Mouse (Mus musculus) stomach, postnatal 0 days (tissue): ENCODE data around the gene Sgk1.

Experiments used
- CTCF ChIP-seq: IDR thresholded peaks from 2 replicates; pipeline ENCODE4 v1.5.1; 2016; ENCODE audit warnings: antibody characterized with exemption, low read depth, mild to moderate bottlenecking, moderate library complexity
- EP300 ChIP-seq: optimal IDR thresholded peaks from 2 replicates; pipeline ENCODE3; 2016; ENCODE audit warnings: antibody characterized with exemption

DNA sequence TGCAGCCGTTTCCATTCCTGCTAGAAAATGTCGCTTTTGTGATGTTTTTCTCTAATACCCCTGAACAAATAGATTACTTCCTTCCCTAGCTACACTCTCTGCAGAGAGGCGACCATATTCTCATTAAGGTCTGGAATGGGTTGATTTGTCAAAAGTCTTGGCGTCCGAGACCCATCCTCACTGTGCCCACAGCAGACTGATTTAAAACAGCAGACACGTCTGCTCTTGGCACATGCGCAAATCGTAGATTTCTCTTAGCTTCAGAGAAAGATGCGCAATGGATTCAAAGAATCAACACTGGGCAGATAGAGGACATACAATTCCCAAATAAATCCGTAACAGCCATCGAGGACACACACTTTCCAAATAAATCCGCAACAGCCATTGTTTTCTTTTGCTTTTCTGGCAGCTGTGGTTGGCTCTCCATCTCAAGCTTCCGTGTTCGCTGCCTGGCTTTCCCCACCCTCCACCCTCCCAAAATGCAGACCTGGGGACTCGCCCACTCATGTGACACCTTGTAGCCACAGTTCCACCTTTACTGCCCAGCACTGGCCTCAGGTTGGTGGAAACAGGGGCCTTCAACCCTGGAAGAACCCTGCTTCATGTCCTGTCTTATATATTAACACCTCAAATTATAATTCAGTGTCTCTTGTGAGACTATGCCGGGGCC lies 42.2 kb downstream of the Sgk1 start:
- TF ChIP-seq CTCF (no peak), EP300 (no peak)
